Mouse (Mus musculus): ENCODE measurements at regions not wholly inside any gene's neighbourhood (a gene's known extent, or its start where the extent isn't known, plus 50 kb on each side); places are given as distances from the start of the nearest gene placed in this dataset.

DNA sequence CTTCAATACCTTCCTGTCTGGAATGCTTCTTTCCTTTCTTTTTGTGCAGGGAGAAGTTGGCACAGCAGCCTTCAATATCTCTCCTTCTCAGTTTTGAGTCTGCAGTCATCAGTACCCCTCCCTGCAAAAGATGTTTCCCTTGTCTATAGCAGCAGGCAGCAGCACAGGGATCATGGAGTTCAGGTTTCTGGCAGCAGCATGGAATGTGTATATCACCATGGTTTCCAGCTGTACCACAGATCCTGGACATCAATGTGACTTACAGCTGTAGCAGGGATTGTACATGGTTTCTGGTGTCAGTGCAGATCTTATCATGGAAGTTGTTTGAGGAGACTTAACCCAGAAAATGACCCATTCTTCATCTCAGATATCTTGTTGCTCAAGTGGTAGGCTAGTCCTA lies 331.7 kb downstream of the Bmp2 start:
- H3K4me2 ChIP-seq (ENCODE audit: low read length) = no peak overlapping the region
- no peak overlapping the region for H3K4me3 ChIP-seq (replicated peaks; ENCODE audit: low read depth, low read length)
- no peak overlapping the region for H3K27ac ChIP-seq (replicated peaks; ENCODE audit: low read depth, low read length)
- no peak overlapping the region for H3K9ac ChIP-seq (replicated peaks; ENCODE audit: low read length)
- no peak for DNase-seq
- H3K36me3 ChIP-seq (ENCODE audit: control insufficient read depth, insufficient read depth, low read length) = no peaks in the 10 kb centered on the region
- no peaks in the 10 kb centered on the region for H3K4me1 ChIP-seq (ENCODE audit: control insufficient read depth, insufficient read depth, low read length)
- ATAC-seq (ENCODE audit: low FRiP score, low TSS enrichment) = no peak
- no peaks in the 10 kb centered on the region for H3K9me3 ChIP-seq (ENCODE audit: control insufficient read depth, low read length)
- no peaks in the 10 kb centered on the region for H3K27me3 ChIP-seq (ENCODE audit: control insufficient read depth, insufficient read depth, low read length)

DNA sequence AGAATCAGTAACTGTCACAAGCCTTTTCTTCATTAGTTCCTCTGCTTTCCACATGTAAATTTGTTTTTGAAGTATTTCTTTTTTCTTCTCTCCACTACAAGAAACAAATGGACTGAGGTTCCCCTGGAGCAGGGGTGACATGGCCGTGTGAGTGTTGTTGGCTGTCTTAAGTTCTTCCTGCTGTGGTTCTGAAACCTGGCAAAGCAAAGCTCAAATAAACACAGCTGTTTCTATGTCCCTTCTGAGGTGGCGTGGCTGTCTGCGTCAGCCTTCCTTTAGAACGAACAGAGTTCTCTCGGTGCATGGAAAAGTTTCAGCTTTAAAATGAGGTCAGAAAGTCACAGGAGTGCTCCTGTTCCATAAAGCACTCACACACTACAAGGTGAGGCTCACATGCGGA lies 354.3 kb downstream of the Bmp2 start:
- Histone ChIP-seq H3K4me3 (replicated peaks; ENCODE audit: low read depth, low read length) (no peak overlapping the region), H3K36me3 (ENCODE audit: control insufficient read depth, insufficient read depth, low read length) (no peaks in the 10 kb centered on the region), H3K9me3 (ENCODE audit: control insufficient read depth, low read length) (no peaks in the 10 kb centered on the region), H3K4me1 (ENCODE audit: control insufficient read depth, insufficient read depth, low read length) (no peaks in the 10 kb centered on the region), H3K4me2 (ENCODE audit: low read length) (no peak overlapping the region), H3K9ac (replicated peaks; ENCODE audit: low read length) (no peak overlapping the region), H3K27me3 (ENCODE audit: control insufficient read depth, insufficient read depth, low read length) (no peaks in the 10 kb centered on the region), H3K27ac (replicated peaks; ENCODE audit: low read depth, low read length) (no peak overlapping the region)
- WGBS = 88% methylated on average over 6 of the region's 6 CpGs
- DNase-seq = no peak
- ATAC-seq (ENCODE audit: low FRiP score, low TSS enrichment) = no peak
